Mouse (Mus musculus): Measurements from ENCODE around the gene Plac1. TPM values are rescaled to one million over a fixed set of nuclear protein-coding genes. Genes with fewer than 3 reads are reported as not detected.

The Plac1 gene
- 4.6 and 5.7 TPM in 2 replicates for polyA plus RNA-seq (2015; fragmentation: Nextera tagmentation; extraction: Ambion mirVana)

DNA sequence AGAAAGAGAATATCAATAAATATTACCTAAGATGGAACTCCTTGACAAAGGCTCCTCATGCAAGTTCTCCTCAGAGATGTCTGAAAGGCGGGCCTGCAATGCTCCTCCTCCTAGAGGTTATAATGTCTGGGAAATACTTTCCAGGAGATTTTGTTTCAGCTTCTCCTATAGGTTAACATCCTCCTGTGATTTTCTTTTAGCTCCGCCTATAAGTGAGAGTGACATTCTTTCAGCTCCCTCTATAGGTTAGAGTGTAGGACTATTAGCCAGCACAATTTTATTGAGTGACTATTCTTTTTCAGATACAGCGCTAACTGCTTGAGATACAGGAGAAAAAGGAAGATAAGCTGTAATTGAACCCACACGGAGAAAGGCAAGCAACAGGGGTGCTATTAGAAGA is at the start of gene Plac1:
Gene Plac1, minus strand, starts transcription at position 101 of the 400 bp plus-strand sequence.

DNA sequence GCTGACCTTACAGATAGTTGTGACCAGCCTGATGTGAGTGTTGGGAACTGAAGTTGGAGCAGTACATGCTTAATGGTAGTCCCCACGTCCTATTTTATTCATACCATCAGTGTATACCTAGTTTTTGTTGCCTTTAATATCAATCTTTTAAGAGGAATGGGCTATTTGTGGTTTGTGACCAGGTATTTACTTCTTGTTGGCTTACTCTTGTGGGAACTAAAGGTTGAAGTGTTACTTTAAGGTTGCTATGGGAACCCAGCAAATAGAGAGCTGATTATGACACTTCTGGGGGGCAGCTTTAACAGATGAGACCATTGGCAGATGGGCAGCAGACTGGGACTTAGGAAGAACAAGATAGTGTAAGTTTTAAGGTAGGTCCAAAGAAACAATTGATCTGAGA is 33.2 kb upstream of the Plac1 start, which contains the start of gene Fam122c:
Gene Fam122c, plus strand, starts transcription at position 301 of the 400 bp plus-strand sequence.

DNA sequence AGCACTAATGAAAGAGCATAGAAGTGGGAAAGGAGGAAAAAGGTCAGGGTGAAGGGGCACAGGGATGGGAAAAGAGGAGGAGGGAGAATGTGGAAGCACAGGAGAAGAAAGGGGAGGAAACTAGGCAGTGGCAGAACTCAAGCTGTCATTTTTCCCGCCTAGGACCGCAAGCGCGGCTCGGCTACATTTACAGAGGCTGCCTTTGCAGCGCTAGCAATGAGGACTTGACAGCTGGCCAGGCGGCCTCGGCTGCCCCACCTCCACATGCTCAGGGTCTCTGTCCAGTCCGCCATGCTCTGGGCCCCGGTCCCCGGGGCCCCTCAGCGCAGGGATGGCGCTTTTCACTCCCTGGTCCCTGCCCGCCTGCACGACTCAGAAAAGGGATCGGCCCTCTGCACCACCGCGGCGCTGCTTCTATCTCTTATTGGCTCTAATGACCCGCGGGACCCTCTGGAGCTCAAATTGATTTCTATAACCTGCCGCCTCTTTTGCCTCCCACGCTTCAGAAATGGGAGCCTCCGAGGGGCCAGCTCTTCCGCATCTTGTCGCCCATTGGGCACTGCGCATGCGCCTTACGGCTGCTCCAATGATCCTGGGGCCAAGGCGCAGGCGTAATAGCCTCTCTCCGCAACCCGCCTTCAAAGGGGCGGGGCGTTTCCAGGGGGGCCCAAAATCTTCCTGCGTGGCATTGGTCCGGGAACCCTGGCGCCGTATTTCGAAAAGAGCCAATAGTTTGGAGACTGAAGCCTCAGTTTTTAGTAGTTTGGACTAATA is 29.6 kb upstream of the Plac1 start, which contains the start of gene Fam122b:
Gene Fam122b, minus strand, starts transcription at position 517 of the 774 bp plus-strand sequence.

MicroRNAs within 50 kb of the gene (microRNA counts, 519-probe panel; counts per million panel counts)
- microRNA mmu-miR-322 (5,418 counts per million, percentile 89 among the panel's probes with 10 or more counts), microRNA mmu-miR-351 (4,690 counts per million, percentile 85 among the panel's probes with 10 or more counts), microRNA mmu-miR-450a-3p (296 counts per million, percentile 58 among the panel's probes with 10 or more counts), microRNA mmu-miR-450a-5p (6,860 counts per million, percentile 95 among the panel's probes with 10 or more counts), microRNA mmu-miR-450b-3p (3,666 counts per million, percentile 77 among the panel's probes with 10 or more counts), microRNA mmu-miR-450b-5p (3,423 counts per million, percentile 75 among the panel's probes with 10 or more counts), microRNA mmu-miR-503 (4,057 counts per million, percentile 80 among the panel's probes with 10 or more counts), microRNA mmu-miR-542-3p (3,666 counts per million, percentile 77 among the panel's probes with 10 or more counts), microRNA mmu-miR-542-5p (4,245 counts per million, percentile 81 among the panel's probes with 10 or more counts)

Small RNA genes lying within 50 kb of the gene (microRNA-seq; reads per million reads assigned to microRNA genes)
- gene Mir322 (26,152 to 30,411 reads per million in 2 experiments), gene Mir351 (8,497 to 13,125 reads per million in 2 experiments), gene Mir450-1 (78.8 to 105 reads per million in 2 experiments), gene Mir450-2 (75.3 to 78.4 reads per million in 2 experiments), gene Mir450b (859 to 986 reads per million in 2 experiments), gene Mir503 (1,315 to 1,623 reads per million in 2 experiments), gene Mir542 (2,957 to 3,086 reads per million in 2 experiments)

Other genes starting within 250 kb of the Plac1 start
- 18.3 and 19.8 TPM in 2 replicates for gene Fam122b, start 29.7 kb upstream of the Plac1 start, polyA plus RNA-seq (2015; fragmentation: Nextera tagmentation; extraction: Ambion mirVana)
- gene Fam122c, start 33.3 kb upstream of the Plac1 start, polyA plus RNA-seq (2015; fragmentation: Nextera tagmentation; extraction: Ambion mirVana), result not detected in 2 replicates
- 203 and 218 TPM in 2 replicates for gene Mospd1, start 130.4 kb upstream of the Plac1 start, polyA plus RNA-seq (2015; fragmentation: Nextera tagmentation; extraction: Ambion mirVana)
- not detected in 2 replicates for gene Etd, start 194.8 kb upstream of the Plac1 start, polyA plus RNA-seq (2015; fragmentation: Nextera tagmentation; extraction: Ambion mirVana)

Measured in skeletal muscle tissue, postnatal 0 days (tissue).